Mouse (Mus musculus) embryonic facial prominence, embryonic 13.5 days (tissue): ENCODE data around the gene Scai. TPM values are rescaled to one million over a fixed set of nuclear protein-coding genes. Genes with fewer than 3 reads are reported as not detected.
"Not testable (repeated sequence)": the region's sequence is repeated elsewhere in the genome, so short reads cannot be mapped to it uniquely, and the experiment has no call there.

Experiments used
- ATAC-seq: fragments of 200-750 bp; cut with Nextera tagmentation; 2 replicates; pipeline ENCODE4 v1.8.0; 2017; ENCODE audit warnings: low read depth; ENCODE audit not compliant: insufficient number of reproducible peaks, insufficient read depth, low FRiP score, low TSS enrichment
- H3K27ac ChIP-seq: fragments of 300-500 bp; sonication (generic); 2 replicates; pipeline ENCODE4 v1.5.1; 2015; ENCODE audit warnings: moderate library complexity, mild to moderate bottlenecking, inconsistent platforms
- H3K27me3 ChIP-seq: fragments of 300-500 bp; sonication (generic); 2 replicates; pipeline ENCODE4 v1.6.1; 2015; ENCODE audit warnings: mild to moderate bottlenecking, inconsistent platforms
- H3K36me3 ChIP-seq: fragments of 300-500 bp; sonication (generic); 2 replicates; pipeline ENCODE4 v1.6.1; 2015; ENCODE audit warnings: mild to moderate bottlenecking, inconsistent platforms
- H3K4me1 ChIP-seq: fragments of 300-500 bp; sonication (generic); 2 replicates; pipeline ENCODE4 v1.6.1; 2015; ENCODE audit warnings: inconsistent platforms
- H3K4me2 ChIP-seq: fragments of 300-500 bp; sonication (generic); 2 replicates; pipeline ENCODE4 v1.6.1; 2015; ENCODE audit warnings: moderate library complexity, mild to moderate bottlenecking, inconsistent platforms
- H3K4me3 ChIP-seq: fragments of 300-500 bp; sonication (generic); 2 replicates; pipeline ENCODE4 v1.5.1; 2015; ENCODE audit warnings: mild to moderate bottlenecking, inconsistent platforms
- H3K9ac ChIP-seq: fragments of 300-500 bp; sonication (generic); 2 replicates; pipeline ENCODE4 v1.6.1; 2015; ENCODE audit warnings: mild to moderate bottlenecking, inconsistent platforms
- H3K9me3 ChIP-seq: fragments of 300-500 bp; sonication (generic); 2 replicates; pipeline ENCODE4 v1.6.1; 2016; ENCODE audit warnings: inconsistent platforms
- WGBS: fragments of 180-500 bp; shearing (Covaris S2); methylation state at CpG from one replicate; pipeline ENCODE4 v1.1.7; 2015; ENCODE audit warnings: mixed read lengths; 5-methylcytosine and 5-hydroxymethylcytosine counted together
- polyA plus RNA-seq: library from polyadenylated mRNA; unstranded; fragments of >200 nt; fragmentation: Nextera tagmentation; extraction: Ambion mirVana; gene quantifications from 2 replicates; pipeline ENCODE4 v1.2.1, GENCODE M21; 2015

Scai gene
- polyA plus RNA-seq, 1 experiment from 2014 or later: 19.6 TPM

DNA sequence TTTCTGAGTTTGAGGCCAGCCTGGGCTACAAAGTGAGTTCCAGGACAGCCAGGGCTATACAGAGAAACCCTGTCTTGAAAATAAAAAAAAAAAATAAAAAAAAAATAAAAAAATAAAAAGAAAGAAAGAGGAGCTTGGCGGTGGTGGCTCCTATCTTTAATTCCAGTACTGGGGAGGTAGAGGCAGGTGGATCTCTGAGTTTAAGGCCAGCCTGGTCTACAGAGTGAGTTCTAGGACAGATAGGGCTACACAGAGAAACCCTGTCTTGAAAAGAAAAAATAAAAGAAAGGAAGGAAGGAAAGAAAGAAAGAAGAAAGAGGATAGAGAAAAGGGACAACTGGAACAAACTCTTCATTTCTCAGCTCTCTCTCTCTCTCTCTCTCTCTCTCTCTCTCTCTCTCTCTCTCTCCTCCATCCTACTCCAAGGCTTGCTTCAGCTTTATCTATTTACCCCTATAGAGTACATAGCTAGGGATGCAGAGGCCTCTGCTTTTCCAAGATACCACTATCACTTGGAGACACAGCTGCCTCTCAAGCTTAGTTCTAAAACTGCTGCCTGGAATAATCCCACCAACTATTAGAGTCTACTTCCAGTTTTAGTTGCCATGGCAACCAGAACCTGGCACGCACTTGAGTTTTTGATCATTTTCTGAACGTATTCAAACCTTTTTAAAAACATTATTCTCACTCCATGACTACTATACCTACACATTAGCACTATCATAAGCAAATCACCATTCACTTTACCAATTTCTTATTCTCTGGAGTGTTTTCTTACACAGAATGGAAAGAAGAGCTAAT lies 60.8 kb downstream of the Scai start:
- Histone ChIP-seq H3K27ac (no peak overlapping the region), H3K27me3 (no peaks in the 10 kb centered on the region), H3K4me2 (no peak overlapping the region), H3K4me1 (no peaks in the 10 kb centered on the region), H3K4me3 (no peak overlapping the region), H3K9ac (no peak overlapping the region), H3K36me3 (peaks cover 11% of the 10 kb centered on the region), H3K9me3 (no peaks in the 10 kb centered on the region)
- 79% methylated on average over 3 of the region's 3 CpGs for WGBS
- no peak for ATAC-seq

DNA sequence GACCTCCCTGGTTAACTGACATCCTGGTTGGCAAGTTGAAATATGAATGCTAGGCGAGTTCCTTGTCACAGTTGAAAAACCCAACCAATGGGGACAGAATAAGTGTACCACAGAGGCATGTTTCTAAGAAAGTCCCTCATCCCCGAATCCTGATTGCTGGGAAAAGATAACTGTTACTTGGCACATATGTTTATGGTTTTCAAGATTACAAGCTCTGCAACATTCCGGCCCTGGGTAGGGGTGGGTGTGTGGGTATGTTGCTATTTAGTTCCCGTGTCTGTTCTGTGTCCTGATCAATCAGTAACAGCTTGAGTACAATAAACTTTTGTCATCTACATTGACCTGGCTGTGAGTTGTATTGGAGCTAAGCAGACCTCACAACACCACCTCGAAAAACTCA lies 66.4 kb downstream of the Scai start:
- 53% methylated on average over 5 of the region's 5 CpGs for WGBS
- ATAC-seq: no peak
- Histone ChIP-seq H3K4me3 (no peak overlapping the region), H3K9me3 (no peaks in the 10 kb centered on the region), H3K27ac (no peak overlapping the region), H3K27me3 (no peaks in the 10 kb centered on the region), H3K4me1 (no peaks in the 10 kb centered on the region), H3K36me3 (peaks cover 40% of the 10 kb centered on the region), H3K9ac (no peak overlapping the region), H3K4me2 (no peak overlapping the region)

DNA sequence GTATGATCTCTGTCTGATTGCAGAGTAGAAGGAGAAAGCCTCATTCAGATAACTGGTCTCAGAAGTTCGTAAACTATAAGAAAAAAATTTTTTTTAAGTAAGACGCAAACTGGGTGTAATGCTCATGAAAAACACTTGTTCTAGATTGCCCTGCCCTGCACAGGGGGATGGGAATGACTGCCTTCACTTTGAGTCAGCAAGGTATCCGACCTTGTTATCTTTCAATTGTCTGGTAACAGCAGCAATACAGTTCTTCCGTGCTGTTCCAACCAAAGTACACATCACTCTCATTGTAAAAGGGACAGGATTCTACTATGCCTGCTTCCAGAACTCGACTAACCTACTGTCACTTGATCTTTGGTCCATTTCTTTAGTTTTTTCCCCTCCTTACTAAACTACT lies 69.4 kb downstream of the Scai start:
- 89% methylated on average over 5 of the region's 5 CpGs for WGBS
- Histone ChIP-seq H3K4me3 (no peak overlapping the region), H3K9ac (no peak overlapping the region), H3K27ac (no peak overlapping the region), H3K4me1 (no peaks in the 10 kb centered on the region), H3K9me3 (no peaks in the 10 kb centered on the region), H3K27me3 (no peaks in the 10 kb centered on the region), H3K36me3 (peaks cover 64% of the 10 kb centered on the region), H3K4me2 (no peak overlapping the region)
- ATAC-seq: no peak

DNA sequence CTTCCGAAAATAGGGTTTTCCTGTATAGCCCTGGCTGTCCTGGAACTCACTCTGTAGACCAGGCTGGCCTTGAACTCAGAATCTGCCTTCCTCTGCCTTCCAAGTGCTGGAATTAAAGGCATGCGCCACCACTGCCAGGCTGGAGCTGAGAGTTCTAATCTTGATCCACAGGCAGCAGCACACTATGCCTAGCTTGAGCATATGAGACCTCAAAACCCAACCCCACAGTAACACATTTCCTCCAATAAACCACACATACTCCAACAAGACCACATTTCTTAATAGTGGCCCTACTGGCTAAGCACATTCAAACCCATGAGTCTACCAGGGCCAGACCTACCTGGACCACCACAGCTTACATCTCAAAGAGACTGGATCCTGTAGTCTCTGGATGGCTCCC lies 74.0 kb downstream of the Scai start:
- WGBS: 96% methylated on average over 2 of the region's 2 CpGs
- Histone ChIP-seq H3K4me1 (no peaks in the 10 kb centered on the region), H3K9me3 (no peaks in the 10 kb centered on the region), H3K9ac (no peak overlapping the region), H3K4me2 (no peak overlapping the region), H3K27ac (no peak overlapping the region), H3K36me3 (peaks cover 82% of the 10 kb centered on the region), H3K27me3 (no peaks in the 10 kb centered on the region), H3K4me3 (no peak overlapping the region)
- no peak for ATAC-seq

DNA sequence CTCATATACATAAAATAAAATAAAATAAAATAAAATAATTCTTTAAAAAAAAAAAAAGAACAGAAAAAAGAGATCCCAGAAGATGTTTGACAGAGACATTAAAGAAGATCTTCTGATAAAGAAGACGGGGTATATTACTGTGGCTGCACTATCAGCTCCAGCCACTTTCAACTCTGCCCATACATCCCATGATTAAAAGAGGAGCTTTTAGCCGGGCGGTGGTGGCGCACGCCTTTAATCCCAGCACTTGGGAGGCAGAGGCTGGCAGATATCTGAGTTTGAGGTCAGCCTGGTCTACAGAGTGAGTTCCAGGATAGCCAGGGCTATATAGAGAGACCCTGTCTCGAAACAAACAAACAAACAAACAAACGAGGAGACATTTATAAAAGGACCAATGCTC lies 76.4 kb downstream of the Scai start:
- WGBS: 91% methylated on average over 7 of the region's 7 CpGs
- ATAC-seq: no peak
- Histone ChIP-seq H3K27ac (no peak overlapping the region), H3K36me3 (peaks cover 80% of the 10 kb centered on the region), H3K4me2 (no peak overlapping the region), H3K4me3 (no peak overlapping the region), H3K9me3 (no peaks in the 10 kb centered on the region), H3K9ac (no peak overlapping the region), H3K27me3 (no peaks in the 10 kb centered on the region), H3K4me1 (no peaks in the 10 kb centered on the region)

DNA sequence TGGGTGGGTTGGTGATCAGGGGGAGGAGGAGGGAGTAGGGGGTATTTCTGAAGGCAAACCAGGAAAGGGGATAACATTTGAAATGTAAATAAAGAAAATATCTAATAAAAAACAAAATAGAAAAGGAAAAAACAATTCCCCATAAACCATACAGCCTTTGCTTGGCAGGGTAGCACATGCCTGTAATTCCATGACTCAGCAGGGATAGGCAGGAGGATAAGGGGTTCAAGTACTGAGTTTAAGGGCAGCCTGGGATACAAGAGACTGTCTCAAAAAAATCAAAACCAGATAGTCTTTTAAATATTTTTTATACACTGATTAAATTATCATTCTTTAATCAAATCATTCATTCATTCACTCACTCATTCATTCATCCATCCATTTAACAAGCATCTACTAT lies 80.0 kb downstream of the Scai start:
- H3K36me3 ChIP-seq: peaks cover 66% of the 10 kb centered on the region
- H3K27ac ChIP-seq: no peak overlapping the region
- H3K4me1 ChIP-seq: no peaks in the 10 kb centered on the region
- ATAC-seq: no peak
- no peaks in the 10 kb centered on the region for H3K9me3 ChIP-seq
- H3K4me2 ChIP-seq: no peak overlapping the region
- no peaks in the 10 kb centered on the region for H3K27me3 ChIP-seq
- no peak overlapping the region for H3K9ac ChIP-seq
- H3K4me3 ChIP-seq: no peak overlapping the region

DNA sequence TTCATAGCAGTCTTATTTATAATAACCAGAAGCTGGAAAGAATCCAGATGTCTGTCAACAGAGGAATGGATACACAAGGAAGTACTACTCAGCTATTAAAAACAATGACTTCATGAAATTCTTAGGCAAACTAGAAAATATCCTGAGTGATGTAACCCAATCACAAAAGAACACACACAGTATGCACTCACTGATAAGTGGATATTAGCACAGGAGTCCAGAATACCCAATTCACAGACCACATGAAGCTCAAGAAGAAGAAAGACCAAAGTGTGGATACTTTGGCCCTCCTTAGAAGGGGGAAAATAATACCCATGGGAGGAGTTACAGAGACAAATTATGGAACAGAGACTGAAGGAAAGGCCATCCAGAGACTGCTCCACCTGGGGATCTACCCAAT lies 80.8 kb downstream of the Scai start:
- H3K4me1 ChIP-seq, H3K9me3 ChIP-seq, H3K27ac ChIP-seq, H3K9ac ChIP-seq, ATAC-seq, H3K4me3 ChIP-seq, H3K27me3 ChIP-seq, H3K4me2 ChIP-seq: not testable (repeated sequence)
- peaks cover 66% of the 10 kb centered on the region for H3K36me3 ChIP-seq

DNA sequence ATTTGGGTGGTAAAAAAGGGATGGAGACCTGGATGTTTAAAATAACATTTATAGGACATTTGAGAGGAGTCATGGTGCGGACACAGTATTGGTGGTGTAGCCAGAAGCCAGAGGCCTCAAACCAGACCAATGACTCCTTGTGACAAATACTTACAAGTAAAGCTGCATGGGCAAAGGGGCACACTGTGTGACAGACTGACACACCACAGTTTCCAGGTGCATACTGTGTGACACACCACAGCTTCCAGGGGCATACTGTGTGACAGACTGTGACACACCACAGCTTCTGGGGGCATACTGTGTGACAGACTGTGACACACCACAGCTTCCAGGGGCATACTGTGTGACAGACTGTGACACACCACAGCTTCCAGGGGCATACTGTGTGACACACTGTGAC lies 90.6 kb downstream of the Scai start:
- not testable (repeated sequence) for H3K4me3 ChIP-seq, H3K27me3 ChIP-seq, H3K9ac ChIP-seq, ATAC-seq, H3K4me2 ChIP-seq, H3K27ac ChIP-seq, H3K9me3 ChIP-seq, H3K4me1 ChIP-seq
- peaks cover 51% of the 10 kb centered on the region for H3K36me3 ChIP-seq
- WGBS: 94% methylated on average over 1 of the region's 1 CpGs

DNA sequence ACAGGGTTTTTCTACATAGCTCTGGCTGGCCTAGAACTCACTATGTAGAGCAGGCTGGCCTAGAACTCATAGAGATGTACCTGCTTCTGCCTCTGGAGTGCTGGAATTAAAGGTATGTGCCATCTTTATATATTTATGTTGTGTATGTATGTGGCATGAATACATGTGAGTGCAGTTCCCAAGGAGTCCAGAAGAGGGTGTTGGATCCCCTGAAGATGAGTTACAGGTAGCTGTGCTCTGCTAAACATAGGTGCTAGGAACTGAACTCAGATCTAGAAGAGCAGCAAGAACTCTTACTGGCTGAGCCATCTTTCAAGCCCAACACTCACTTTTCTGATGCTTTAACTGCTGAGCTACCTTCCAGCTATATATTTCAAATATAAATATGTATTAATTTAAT lies 92.5 kb downstream of the Scai start:
- peaks cover 40% of the 10 kb centered on the region for H3K36me3 ChIP-seq
- no peaks in the 10 kb centered on the region for H3K9me3 ChIP-seq
- H3K27ac ChIP-seq: no peak overlapping the region
- no peaks in the 10 kb centered on the region for H3K27me3 ChIP-seq
- no peak overlapping the region for H3K9ac ChIP-seq
- ATAC-seq: no peak
- H3K4me2 ChIP-seq: no peak overlapping the region
- peaks cover 12% of the 10 kb centered on the region for H3K4me1 ChIP-seq
- H3K4me3 ChIP-seq: no peak overlapping the region

DNA sequence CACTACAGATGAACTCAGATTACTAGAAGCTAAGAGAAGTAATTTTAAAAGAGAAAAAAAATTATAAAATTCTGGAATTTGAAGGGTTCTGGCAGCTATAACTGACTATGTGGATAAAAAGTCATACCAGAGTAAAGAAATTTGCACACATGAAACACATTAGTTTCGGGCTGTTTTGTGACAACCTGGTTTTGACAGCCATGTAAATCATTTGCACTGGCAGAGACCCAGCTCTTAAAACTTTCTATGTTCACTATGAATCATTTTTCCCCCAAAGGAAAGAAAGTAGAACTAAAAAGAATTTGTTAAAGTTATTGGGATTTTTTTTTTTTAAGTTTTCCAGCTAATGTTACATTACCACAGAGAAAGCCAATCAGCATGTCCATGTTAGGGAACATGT lies 98.6 kb downstream of the Scai start:
- 0 out of 2 replicates have a peak overlapping the region, but pooled peaks have one; percentile 16 for H3K27ac ChIP-seq
- no peak overlapping the region for H3K4me2 ChIP-seq
- no peak overlapping the region for H3K4me3 ChIP-seq
- H3K9ac ChIP-seq: no peak overlapping the region
- H3K9me3 ChIP-seq: no peaks in the 10 kb centered on the region
- peaks cover 17% of the 10 kb centered on the region for H3K4me1 ChIP-seq
- 45% methylated on average over 1 of the region's 1 CpGs for WGBS
- H3K36me3 ChIP-seq: peaks cover 33% of the 10 kb centered on the region
- no peaks in the 10 kb centered on the region for H3K27me3 ChIP-seq
- no peak for ATAC-seq

DNA sequence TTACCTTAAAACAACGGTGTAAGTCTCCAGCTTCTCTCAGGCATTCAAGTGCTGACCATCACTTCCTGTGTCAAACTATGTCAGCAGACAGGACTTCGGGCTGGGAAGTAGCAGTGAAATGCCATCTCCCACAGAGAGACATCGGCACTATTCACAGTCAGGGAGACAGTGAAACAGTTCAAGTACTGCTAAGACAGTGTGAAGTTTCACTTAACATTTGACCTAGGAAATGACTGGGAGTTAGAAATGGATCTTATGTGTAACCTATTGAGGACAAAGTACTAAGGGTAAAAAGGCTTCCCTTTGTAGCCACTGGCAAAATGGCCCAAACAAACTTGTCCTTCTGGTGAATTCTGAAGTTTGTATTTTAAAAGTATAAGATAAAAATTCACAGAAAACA lies 107.8 kb downstream of the Scai start:
- Histone ChIP-seq H3K36me3 (peaks cover 74% of the 10 kb centered on the region), H3K27ac (no peak overlapping the region), H3K4me1 (no peaks in the 10 kb centered on the region), H3K4me2 (no peak overlapping the region), H3K4me3 (no peak overlapping the region), H3K9ac (no peak overlapping the region), H3K27me3 (no peaks in the 10 kb centered on the region), H3K9me3 (no peaks in the 10 kb centered on the region)
- ATAC-seq: no peak
- WGBS: 82% methylated on average over 3 of the region's 3 CpGs

DNA sequence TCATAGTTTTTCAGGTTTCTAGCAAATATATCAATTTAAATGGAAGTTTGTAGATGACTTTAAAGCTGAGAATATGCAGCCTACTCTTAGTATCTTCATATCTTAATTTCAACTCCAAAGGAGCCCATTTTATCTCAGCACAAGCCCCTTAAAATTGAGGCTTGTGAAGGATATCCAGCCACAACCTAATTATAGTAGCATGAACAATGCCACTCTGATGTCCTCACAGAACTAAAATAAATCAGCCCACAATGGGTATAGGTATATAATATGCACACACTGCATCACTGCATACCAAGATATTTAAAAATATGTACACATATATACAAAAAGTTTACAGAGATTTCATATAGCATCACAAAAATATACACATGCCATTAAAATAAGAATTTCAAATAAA lies 119.9 kb downstream of the Scai start:
- Histone ChIP-seq H3K4me1 (no peaks in the 10 kb centered on the region), H3K4me2 (no peak overlapping the region), H3K9ac (no peak overlapping the region), H3K36me3 (0 out of 2 replicates have a peak, but pooled peaks cover under 1% of the 10 kb centered on the region), H3K4me3 (no peak overlapping the region), H3K27me3 (no peaks in the 10 kb centered on the region), H3K27ac (no peak overlapping the region), H3K9me3 (no peaks in the 10 kb centered on the region)
- ATAC-seq: no peak
